In genomic region chr1:55446273-55446672, GRCm38 (mm10) we compare ENCODE assay signal across 25 mouse cellular contexts. TPM values are rescaled to one million over a fixed set of nuclear protein-coding genes. Genes with fewer than 3 reads are reported as not detected.
A peak's percentile ranks its signal among the peaks of the same experiment; 100 is the strongest.
DNase-seq lines count a peak whose midpoint lies in the region; ATAC-seq and TF ChIP-seq lines count a peak whose summit lies in the region.
"Had no signal": no experiment of that assay in that cellular context is flagged by ENCODE, and none has a peak within 500 bp of the region (broad histone marks: within the 10 kb centered on the region; RNA-seq: fewer than 3 reads in every experiment).

No protein-coding gene starts in this region.

- no peak for TF ChIP-seq CTCF in layer of hippocampus, adult 2 months (conservative IDR thresholded peaks at IDR 0.05)

- no peak overlapping the region; the same call in 1 of the 2 replicates for H3K27ac ChIP-seq in layer of hippocampus, adult 2 months
- H3K27ac ChIP-seq: embryonic facial prominence, embryonic 13.5 days; forebrain, embryonic 13.5 days; hindbrain, embryonic 14.5 days; limb, embryonic 12.5 days; neural tube, embryonic 12.5 days had no signal

- DNase-seq in CD4-positive helper T cell, adult 2 months (ENCODE audit: low read depth, low spot score): peak; percentile 50
- DNase-seq in CD4-positive, CD25-positive, alpha-beta regulatory T cell, adult 2 months (ENCODE audit: low read depth, low spot score): peak; percentile 50
- peak; percentile 6 for DNase-seq in naive thymus-derived CD4-positive, alpha-beta T cell, adult 2 months (ENCODE audit: low read depth)
- DNase-seq in thymus, postnatal 0 days (ENCODE audit: low spot score): peak; percentile 81
- no peak for DNase-seq in spleen, postnatal 10 days (ENCODE audit: low spot score in 2 of 2)
- DNase-seq in layer of hippocampus, adult 2 months (ENCODE audit: low spot score in 2 of 2): no peak
- DNase-seq in adrenal gland, postnatal 36 days: no peak
- DNase-seq: adrenal gland, postnatal 25 days; cerebellum, postnatal 10 days; embryo, embryonic 11 days; heart, postnatal 4 days; kidney, adult 9 months; kidney, postnatal 14 days; layer of hippocampus, postnatal 36 days; liver, postnatal 0 days; midbrain, embryonic 14.5 days; right cerebral cortex, postnatal 25 days had no signal

- ATAC-seq in megakaryocyte, adult 5-6 weeks (ENCODE audit: poor library complexity, severe bottlenecking): no peak
- ATAC-seq: forebrain, embryonic 13.5 days; liver, postnatal 0 days had no signal

- no peak overlapping the region for H3K4me3 ChIP-seq in layer of hippocampus, adult 2 months
- H3K4me3 ChIP-seq: embryonic facial prominence, embryonic 13.5 days; forebrain, embryonic 13.5 days; limb, embryonic 12.5 days; neural tube, embryonic 12.5 days had no signal

RNA-seq across cellular contexts. Expression of gene Plcl1, which starts 40.6 kb away (rescaled TPM):
- 2.1 and 2.9 TPM in 2 replicates for polyA plus RNA-seq in thymus, postnatal 0 days (2015; fragmentation: Nextera tagmentation; extraction: Ambion mirVana)
- total RNA-seq in layer of hippocampus, adult 2 months (2021): 10 to 100 TPM; 32.0 to 34.7 TPM
- total RNA-seq in adrenal gland, postnatal 36 days (2021): 1 to 10 TPM; 4.1 to 4.8 TPM
- 1.0 and 1.3 TPM in 2 replicates for total RNA-seq in megakaryocyte, adult 5-6 weeks (2015)
- 0.62 and 2.0 TPM in 2 replicates for total RNA-seq in megakaryocyte, adult 5-6 weeks (2017)
- total RNA-seq: granulocyte monocyte progenitor cell, adult 5-6 weeks; megakaryocyte-erythroid progenitor cell, adult 5-6 weeks had no signal

Comparison
In these comparisons a context has a peak if more than half of its experiments do, and no peak if none do; other contexts are left out.
1. DNase-seq: peak in CD4-positive helper T cell, adult 2 months (single experiment), CD4-positive, CD25-positive, alpha-beta regulatory T cell, adult 2 months (single experiment), naive thymus-derived CD4-positive, alpha-beta T cell, adult 2 months (single experiment) and thymus, postnatal 0 days (single experiment); none in spleen, postnatal 10 days (0 of 2), layer of hippocampus, adult 2 months (0 of 2) and adrenal gland, postnatal 36 days (0 of 2).
2. RNA of gene Plcl1, which starts 40.6 kb away (total RNA-seq): 32.0 to 34.7 TPM in layer of hippocampus, adult 2 months; 4.1 to 4.8 TPM in adrenal gland, postnatal 36 days and 0.62 to 2.0 TPM in megakaryocyte, adult 5-6 weeks; every median in the first group is over 4 times any median in the second.